Mouse (Mus musculus): Measurements from ENCODE around the gene R3hdm4.

GRCm38 (mm10) chr10:79877174-79877573 is 43.8 kb downstream of the R3hdm4 start:
- TF ChIP-seq CTCF (IDR thresholded peaks at IDR 0.05; ENCODE audit: extremely low read depth, insufficient read depth, low read length) (no peak), POLR2A (IDR thresholded peaks at IDR 0.05; ENCODE audit: extremely low read depth, insufficient read depth, low read length) (no peak)

All from cortical plate, adult 2 months (tissue).